Mouse (Mus musculus) left cerebral cortex, adult 9 months (tissue): ENCODE measurements around the gene Fam205a3.
"Not testable (repeated sequence)": the region's sequence is repeated elsewhere in the genome, so short reads cannot be mapped to it uniquely, and the experiment has no call there.

Source experiments
- DNase-seq, 2 experiments: peaks; one replicate each; pipeline ENCODE4 v3.0.0; 2022; ENCODE audit warnings: low spot score in 2 of 2

Gene Fam205a3

GRCm38 (mm10) chr4:42318034-42318433 is at the start of gene Fam205a3:
Gene Fam205a3, plus strand, starts transcription at chr4:42318334.
- not testable (repeated sequence) for DNase-seq

GRCm38 (mm10) chr4:42293967-42294366 is 24.2 kb upstream of the Fam205a3 start, which contains the start of gene Gm21953:
Gene Gm21953, plus strand, starts transcription at chr4:42294267.
- DNase-seq, result not testable (repeated sequence)
